Mouse (Mus musculus) NIH3T3 (cell line): ENCODE data around the gene Pprc1.

Experiments
- DNase-seq: peaks from one replicate; pipeline ENCODE4 v3.0.0-alpha.2; 2012; ENCODE audit warnings: low read depth

Pprc1 gene

GRCm38 (mm10) chr19:46119458-46119857 lies 74.8 kb downstream of the Pprc1 start:
- no peak for DNase-seq

GRCm38 (mm10) chr19:46120872-46121271 lies 76.2 kb downstream of the Pprc1 start:
- DNase-seq = no peak
